Mouse (Mus musculus) small intestine, adult 2 months (tissue): Measurements from ENCODE around the gene Kif24. TPM values are rescaled to one million over a fixed set of nuclear protein-coding genes. Genes with fewer than 3 reads are reported as not detected.
A peak's percentile ranks its signal among the peaks of the same experiment; 100 is the strongest.

ENCODE experiments used
- H3K27ac ChIP-seq: fragments of 200-500 bp; 2 replicates; pipeline ENCODE4 v1.5.1; 2012; ENCODE audit warnings: low read depth, low read length, control low read depth, inconsistent platforms; ENCODE audit not compliant: insufficient read depth
- H3K27me3 ChIP-seq: fragments of 200-500 bp; 2 replicates; pipeline ENCODE4 v1.6.1; 2012; ENCODE audit warnings: mild to moderate bottlenecking, moderate library complexity, low read length, inconsistent platforms; ENCODE audit not compliant: control insufficient read depth, insufficient read depth
- H3K36me3 ChIP-seq: fragments of 200-500 bp; 2 replicates; pipeline ENCODE4 v1.6.1; 2012; ENCODE audit warnings: mild to moderate bottlenecking, low read length, control low read depth, inconsistent platforms; ENCODE audit not compliant: control insufficient read depth, insufficient read depth
- H3K4me1 ChIP-seq: fragments of 200-500 bp; 2 replicates; pipeline ENCODE4 v1.6.1; 2012; ENCODE audit warnings: low read length, inconsistent platforms, mixed read lengths; ENCODE audit not compliant: control insufficient read depth, insufficient read depth, insufficient read length
- H3K4me3 ChIP-seq: fragments of 200-500 bp; 2 replicates; pipeline ENCODE4 v1.5.1; 2012; ENCODE audit warnings: low read depth, mild to moderate bottlenecking, control low read depth, inconsistent platforms, low read length, moderate library complexity
- CTCF ChIP-seq: fragments of 200-500 bp; IDR thresholded peaks from 2 replicates; pipeline ENCODE4 v1.5.1; 2012; ENCODE audit warnings: low read depth, mild to moderate bottlenecking, control low read depth, inconsistent platforms, low read length, moderate library complexity, mixed read lengths; ENCODE audit not compliant: insufficient replicate concordance, insufficient read length; ENCODE audit errors: extremely low read depth
- POLR2A ChIP-seq: fragments of 200-500 bp; IDR thresholded peaks from 2 replicates; pipeline ENCODE4 v1.6.1; 2012; ENCODE audit warnings: low read depth, mild to moderate bottlenecking, control low read depth, inconsistent platforms, low read length, moderate library complexity
- WGBS: fragments of 180-500 bp; shearing (Covaris S2); methylation state at CpG from one replicate; pipeline ENCODE4 v1.1.7; 2018; 5-methylcytosine and 5-hydroxymethylcytosine counted together
- polyA plus RNA-seq: library from polyadenylated mRNA; depleted of rRNA; stranded (reverse); fragments of >200 nt; gene quantifications from 2 replicates; pipeline ENCODE4 v1.2.3, GENCODE M21; 2012

Gene Kif24
- polyA plus RNA-seq, 1 experiment: 1.1 TPM

DNA sequence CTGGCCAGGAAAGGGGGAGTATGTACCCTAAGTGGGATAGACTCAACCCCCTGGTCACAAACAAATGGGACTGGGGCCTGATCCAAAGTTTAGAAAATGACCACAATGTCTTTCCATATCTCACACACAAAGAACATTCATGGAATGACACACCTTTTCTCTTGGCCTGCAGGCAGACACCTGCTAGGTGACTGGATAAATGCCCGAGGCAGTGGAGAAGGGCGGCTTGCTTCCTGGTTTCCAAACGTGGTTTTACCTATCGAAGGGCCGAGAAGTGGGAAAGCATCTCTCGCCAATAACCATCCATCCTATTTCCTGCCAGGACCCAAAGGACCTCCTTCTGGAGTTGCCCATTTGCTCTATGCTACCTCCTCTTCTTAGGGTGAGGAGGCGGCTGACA, 28.3 kb upstream of the Kif24 start:
- Histone ChIP-seq H3K27ac (peak overlapping the region; percentile 77), H3K27me3 (no peaks in the 10 kb centered on the region), H3K36me3 (peaks cover 6% of the 10 kb centered on the region), H3K4me1 (peaks cover 24% of the 10 kb centered on the region), H3K4me3 (no peak overlapping the region)
- TF ChIP-seq CTCF (no peak), POLR2A (no peak)
- 39% methylated on average over 7 of the region's 7 CpGs for WGBS

DNA sequence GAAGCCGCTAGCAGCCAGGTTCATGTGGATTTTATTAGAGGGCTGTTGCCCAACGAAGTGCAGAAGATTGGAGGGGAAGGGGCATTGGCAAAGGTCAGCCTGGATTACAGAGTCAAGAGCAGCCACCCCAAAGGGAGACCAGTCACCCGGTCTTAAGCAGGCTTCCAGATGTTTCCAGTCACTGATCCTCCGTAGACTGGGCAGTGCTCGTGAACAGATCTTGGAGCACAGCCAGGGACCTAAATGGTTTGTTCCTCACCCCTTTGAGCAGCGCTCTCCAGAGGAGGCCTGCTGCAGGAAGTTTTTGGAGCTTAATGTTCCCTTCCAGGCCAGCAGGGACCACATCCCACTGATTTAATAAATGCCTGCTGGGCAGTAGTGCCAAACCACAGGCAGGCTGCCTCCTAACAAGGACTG, 16.9 kb upstream of the Kif24 start:
- peaks cover 7% of the 10 kb centered on the region for H3K36me3 ChIP-seq
- H3K4me3 ChIP-seq: no peak overlapping the region
- WGBS: 44% methylated on average over 6 of the region's 6 CpGs
- no peaks in the 10 kb centered on the region for H3K27me3 ChIP-seq
- no peak for TF ChIP-seq CTCF
- no peaks in the 10 kb centered on the region for H3K4me1 ChIP-seq
- no peak overlapping the region for H3K27ac ChIP-seq

DNA sequence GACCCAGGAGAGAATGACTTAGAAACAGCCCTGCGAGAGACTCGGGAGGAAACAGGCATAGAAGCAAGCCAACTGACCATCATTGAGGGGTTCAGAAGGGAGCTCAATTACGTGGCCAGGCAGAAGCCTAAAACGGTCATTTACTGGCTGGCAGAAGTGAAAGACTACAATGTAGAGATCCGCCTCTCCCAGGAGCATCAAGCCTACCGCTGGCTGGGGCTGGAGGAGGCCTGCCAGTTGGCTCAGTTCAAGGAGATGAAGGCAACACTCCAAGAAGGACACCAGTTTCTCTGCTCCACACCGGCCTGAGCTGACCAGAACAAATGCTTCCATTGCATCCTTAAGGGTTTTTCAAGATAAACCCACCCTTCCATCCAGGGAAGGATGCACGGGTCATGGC, 15.6 kb upstream of the Kif24 start:
- 84% methylated on average over 8 of the region's 8 CpGs for WGBS
- H3K27me3 ChIP-seq: no peaks in the 10 kb centered on the region
- TF ChIP-seq CTCF (no peak), POLR2A (no peak)
- H3K4me3 ChIP-seq: no peak overlapping the region
- no peak overlapping the region for H3K27ac ChIP-seq
- H3K4me1 ChIP-seq: no peaks in the 10 kb centered on the region
- H3K36me3 ChIP-seq: peaks cover 7% of the 10 kb centered on the region

DNA sequence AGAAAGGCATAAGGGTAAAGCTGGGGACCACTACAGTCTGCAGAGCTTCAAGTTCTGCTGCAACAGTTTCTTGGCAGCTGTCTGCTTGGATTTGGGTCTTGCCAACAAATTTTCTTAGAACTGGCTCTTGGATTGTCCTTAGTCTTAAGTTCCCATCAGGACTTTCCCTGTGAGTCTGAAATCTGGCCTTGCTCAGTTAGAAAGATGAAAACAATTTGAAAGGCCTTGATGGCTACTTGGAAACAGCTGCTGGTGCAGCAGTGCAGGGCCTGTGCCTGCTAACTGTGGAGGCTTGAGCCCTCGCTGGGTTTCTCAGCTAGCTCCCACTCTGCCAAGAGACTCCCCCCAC, 14.7 kb upstream of the Kif24 start:
- peaks cover 7% of the 10 kb centered on the region for H3K36me3 ChIP-seq
- no peak overlapping the region for H3K27ac ChIP-seq
- H3K4me1 ChIP-seq: no peaks in the 10 kb centered on the region
- no peaks in the 10 kb centered on the region for H3K27me3 ChIP-seq
- TF ChIP-seq CTCF: no peak
- TF ChIP-seq POLR2A: no peak
- WGBS: 75% methylated on average over 1 of the region's 1 CpGs
- H3K4me3 ChIP-seq: no peak overlapping the region

DNA sequence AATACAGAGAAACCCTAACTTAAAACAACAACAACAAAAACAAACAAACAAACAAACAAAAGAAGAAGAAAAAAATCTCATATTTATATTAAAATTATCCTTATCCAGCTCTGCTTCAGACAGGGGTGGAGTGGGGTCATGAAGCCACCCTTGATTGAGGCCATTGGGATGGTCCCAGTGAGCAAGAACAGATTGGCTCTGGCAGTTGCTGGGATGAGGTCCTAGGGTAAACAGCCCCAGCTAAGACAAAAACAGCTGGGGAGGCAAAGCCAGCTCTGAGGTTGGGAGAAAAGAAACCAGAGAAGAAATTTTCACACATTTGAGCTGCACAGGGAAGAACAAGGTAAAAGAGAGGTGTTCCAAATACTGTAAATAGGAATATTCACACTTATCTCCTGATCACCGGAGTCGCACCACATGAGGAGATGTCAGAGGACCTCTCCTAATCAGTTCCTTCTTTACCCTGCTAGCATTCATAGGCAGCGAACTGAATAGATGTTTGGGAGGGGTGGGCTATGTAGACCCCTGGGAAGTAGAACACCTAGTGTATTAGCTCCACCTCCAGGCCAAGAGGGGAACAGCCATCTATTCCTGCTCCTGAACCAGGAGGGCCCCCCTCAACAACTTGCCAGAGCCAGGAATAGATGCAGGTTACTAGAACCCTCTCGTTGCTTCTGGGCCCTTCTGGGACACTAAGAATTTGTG, 14.2 kb upstream of the Kif24 start:
- H3K36me3 ChIP-seq: peaks cover 7% of the 10 kb centered on the region
- H3K27ac ChIP-seq: no peak overlapping the region
- WGBS: 82% methylated on average over 4 of the region's 4 CpGs
- H3K4me1 ChIP-seq: no peaks in the 10 kb centered on the region
- no peak for TF ChIP-seq CTCF
- no peak for TF ChIP-seq POLR2A
- no peak overlapping the region for H3K4me3 ChIP-seq
- no peaks in the 10 kb centered on the region for H3K27me3 ChIP-seq

DNA sequence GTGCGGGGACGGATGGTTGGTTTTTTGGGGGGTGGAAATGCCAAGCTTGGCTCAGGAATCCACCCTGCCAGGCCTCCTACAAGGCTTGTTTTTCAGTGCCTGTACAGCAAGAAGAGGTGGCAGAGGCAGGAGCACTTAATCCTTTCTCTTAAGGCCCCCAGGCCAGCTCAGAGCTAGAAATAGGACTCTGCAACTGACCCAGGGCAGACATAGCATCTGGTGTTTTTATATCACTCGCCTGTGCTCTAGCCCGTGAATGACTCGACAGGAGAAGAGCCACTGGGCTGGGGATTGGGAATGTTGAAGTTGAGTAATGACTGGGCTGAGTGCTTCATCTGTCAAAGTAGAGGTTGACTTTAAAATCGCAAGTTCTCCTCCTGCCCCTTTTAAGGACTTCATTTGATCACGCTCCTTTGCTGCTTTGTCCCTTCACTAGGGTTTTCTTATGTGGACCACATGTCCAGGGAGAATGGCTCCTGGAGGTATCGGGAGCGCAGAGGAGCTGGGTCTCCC, 13.0 kb upstream of the Kif24 start:
- WGBS: 93% methylated on average over 9 of the region's 9 CpGs
- Histone ChIP-seq H3K27me3 (no peaks in the 10 kb centered on the region), H3K27ac (no peak overlapping the region), H3K4me1 (no peaks in the 10 kb centered on the region), H3K4me3 (no peak overlapping the region), H3K36me3 (peaks cover 7% of the 10 kb centered on the region)
- no peak for TF ChIP-seq POLR2A
- TF ChIP-seq CTCF: no peak

DNA sequence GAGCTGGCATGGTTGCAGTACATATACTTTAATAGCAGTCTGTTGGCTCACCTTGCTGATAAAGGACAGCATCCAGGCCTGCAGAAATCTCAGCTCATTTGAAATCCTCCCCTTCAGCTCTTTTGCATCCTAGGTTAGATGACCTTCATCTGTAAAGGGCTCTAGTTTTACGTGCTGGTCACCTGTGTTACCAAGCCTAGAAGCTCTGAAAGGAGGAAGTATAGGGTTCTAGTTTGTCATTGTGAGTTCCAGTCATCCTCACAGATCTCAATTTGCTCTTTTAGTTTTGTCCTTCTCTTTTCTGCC, 6.7 kb upstream of the Kif24 start:
- TF ChIP-seq POLR2A (no peak), CTCF (no peak)
- H3K27ac ChIP-seq: no peak overlapping the region
- H3K4me3 ChIP-seq: no peak overlapping the region
- H3K4me1 ChIP-seq: no peaks in the 10 kb centered on the region; the same call in 1 of the 2 replicates
- no peaks in the 10 kb centered on the region for H3K36me3 ChIP-seq
- H3K27me3 ChIP-seq: no peaks in the 10 kb centered on the region
- 83% methylated on average over 1 of the region's 1 CpGs for WGBS
